Mouse (Mus musculus) heart, embryonic 16.5 days (tissue): ENCODE measurements around the gene Synpr. TPM values are rescaled to one million over a fixed set of nuclear protein-coding genes. Genes with fewer than 3 reads are reported as not detected.
"Not testable (repeated sequence)": the region's sequence is repeated elsewhere in the genome, so short reads cannot be mapped to it uniquely, and the experiment has no call there.

ENCODE experiments used
- ATAC-seq: fragments of 200-750 bp; cut with Nextera tagmentation; replicated peaks from 2 replicates; pipeline ENCODE4 v1.8.0; 2017; ENCODE audit warnings: moderate number of reproducible peaks; ENCODE audit not compliant: insufficient read depth, low FRiP score; ENCODE audit errors: extremely low read depth
- H3K27ac ChIP-seq: fragments of 300-500 bp; sonication (generic); 2 replicates; pipeline ENCODE4 v1.5.1; 2014; ENCODE audit warnings: mild to moderate bottlenecking, low read length, control low read depth, moderate library complexity
- H3K27me3 ChIP-seq: fragments of 300-500 bp; sonication (generic); 2 replicates; pipeline ENCODE4 v1.6.1; 2014; ENCODE audit warnings: low read length, mixed read lengths; ENCODE audit not compliant: control insufficient read depth, insufficient read depth
- H3K36me3 ChIP-seq: fragments of 300-500 bp; sonication (generic); 2 replicates; pipeline ENCODE4 v1.6.1; 2014; ENCODE audit not compliant: control insufficient read depth, insufficient read depth
- H3K4me1 ChIP-seq: fragments of 300-500 bp; sonication (generic); 2 replicates; pipeline ENCODE4 v1.6.1; 2014; ENCODE audit warnings: low read length, mixed read lengths; ENCODE audit not compliant: control insufficient read depth, insufficient read depth
- H3K4me2 ChIP-seq: fragments of 300-500 bp; sonication (generic); 2 replicates; pipeline ENCODE4 v1.6.1; 2014; ENCODE audit warnings: low read depth, mild to moderate bottlenecking, control low read depth, low read length
- H3K4me3 ChIP-seq: fragments of 300-500 bp; sonication (generic); 2 replicates; pipeline ENCODE4 v1.5.1; 2014; ENCODE audit warnings: mild to moderate bottlenecking, control low read depth, low read length
- H3K9ac ChIP-seq: fragments of 300-500 bp; sonication (generic); 2 replicates; pipeline ENCODE4 v1.6.1; 2014; ENCODE audit warnings: low read length, control low read depth
- H3K9me3 ChIP-seq: fragments of 300-500 bp; sonication (generic); replicated peaks from 2 replicates; pipeline ENCODE4 v1.6.1; 2016; ENCODE audit warnings: low read length; ENCODE audit not compliant: control insufficient read depth
- WGBS: fragments of 180-500 bp; shearing (Covaris S2); extraction: QIAGEN DNeasy Blood & Tissue Kit; methylation state at CpG from one replicate; pipeline ENCODE4 v1.1.7; 2014; 5-methylcytosine and 5-hydroxymethylcytosine counted together
- polyA plus RNA-seq: library from polyadenylated mRNA; unstranded; fragments of >200 nt; fragmentation: Nextera tagmentation; extraction: Ambion mirVana; gene quantifications from 2 replicates; pipeline ENCODE4 v1.2.1, GENCODE M21; 2015

The Synpr gene
- 1.4 and 1.9 TPM in 2 replicates for polyA plus RNA-seq

GRCm38 (mm10) chr14:13284091-13284844 is at the start of gene Synpr:
Synpr (plus strand) TSS chr14:13284780.
- Histone ChIP-seq H3K4me2 (peak within 1 kb of the TSS; percentile 76), H3K9me3 (no peaks in the 10 kb centered on the region), H3K4me1 (peaks cover 3% of the 10 kb centered on the region; the same call in 1 of the 2 replicates), H3K9ac (no peak within 1 kb of the TSS), H3K36me3 (no peaks in the 10 kb centered on the region), H3K27me3 (no peaks in the 10 kb centered on the region; the same call in 1 of the 2 replicates), H3K4me3 (peak within 1 kb of the TSS; percentile 41), H3K27ac (no peak within 1 kb of the TSS)
- WGBS = 3% methylated on average over 23 of the region's 27 CpGs
- ATAC-seq = peak; percentile 92

GRCm38 (mm10) chr14:13236929-13237328 is 47.7 kb upstream of the Synpr start:
- no peaks in the 10 kb centered on the region for H3K9me3 ChIP-seq
- no peak overlapping the region for H3K4me3 ChIP-seq
- H3K4me2 ChIP-seq = no peak overlapping the region
- H3K36me3 ChIP-seq = no peaks in the 10 kb centered on the region
- H3K27me3 ChIP-seq = no peaks in the 10 kb centered on the region
- H3K9ac ChIP-seq = no peak overlapping the region
- ATAC-seq = no peak
- 7% methylated on average over 1 of the region's 1 CpGs for WGBS
- no peaks in the 10 kb centered on the region for H3K4me1 ChIP-seq
- no peak overlapping the region for H3K27ac ChIP-seq

- Histone ChIP-seq H3K4me1 (no peaks in the 10 kb centered on the region), H3K9ac (no peak overlapping the region), H3K4me3 (no peak overlapping the region), H3K9me3 (no peaks in the 10 kb centered on the region), H3K4me2 (no peak overlapping the region), H3K36me3 (no peaks in the 10 kb centered on the region), H3K27ac (no peak overlapping the region), H3K27me3 (no peaks in the 10 kb centered on the region)
- WGBS = 59% methylated on average over 4 of the region's 4 CpGs
- ATAC-seq = no peak
Measured at GRCm38 (mm10) chr14:13247431-13247830, 37.1 kb upstream of the Synpr start.

- Histone ChIP-seq H3K27ac (no peak overlapping the region), H3K9me3 (no peaks in the 10 kb centered on the region), H3K4me2 (no peak overlapping the region), H3K9ac (no peak overlapping the region), H3K36me3 (no peaks in the 10 kb centered on the region), H3K4me3 (no peak overlapping the region), H3K27me3 (no peaks in the 10 kb centered on the region), H3K4me1 (no peaks in the 10 kb centered on the region)
- no peak for ATAC-seq
Measured at GRCm38 (mm10) chr14:13249361-13249760, 35.2 kb upstream of the Synpr start.

- no peak overlapping the region for H3K4me2 ChIP-seq
- WGBS = 88% methylated on average over 1 of the region's 1 CpGs
- H3K4me3 ChIP-seq = no peak overlapping the region
- H3K27ac ChIP-seq = no peak overlapping the region
- no peaks in the 10 kb centered on the region for H3K9me3 ChIP-seq
- H3K36me3 ChIP-seq = no peaks in the 10 kb centered on the region
- H3K27me3 ChIP-seq = no peaks in the 10 kb centered on the region
- no peak overlapping the region for H3K9ac ChIP-seq
- H3K4me1 ChIP-seq = no peaks in the 10 kb centered on the region
- no peak for ATAC-seq
Measured at GRCm38 (mm10) chr14:13252594-13252993, 32.0 kb upstream of the Synpr start.

GRCm38 (mm10) chr14:13254741-13255140 is 29.8 kb upstream of the Synpr start:
- H3K27me3 ChIP-seq, H3K4me1 ChIP-seq, H3K9me3 ChIP-seq, ATAC-seq, H3K4me3 ChIP-seq, H3K36me3 ChIP-seq, H3K4me2 ChIP-seq, H3K9ac ChIP-seq, H3K27ac ChIP-seq: not testable (repeated sequence)
- 75% methylated on average over 2 of the region's 2 CpGs for WGBS

- no peaks in the 10 kb centered on the region for H3K4me1 ChIP-seq
- WGBS = 37% methylated on average over 1 of the region's 1 CpGs
- H3K9ac ChIP-seq = no peak overlapping the region
Measured at GRCm38 (mm10) chr14:13262406-13262805, 22.2 kb upstream of the Synpr start.

GRCm38 (mm10) chr14:13266331-13266730 is 18.2 kb upstream of the Synpr start:
- Histone ChIP-seq H3K36me3 (no peaks in the 10 kb centered on the region), H3K4me2 (no peak overlapping the region), H3K4me3 (no peak overlapping the region), H3K27me3 (no peaks in the 10 kb centered on the region), H3K9ac (no peak overlapping the region), H3K4me1 (no peaks in the 10 kb centered on the region), H3K9me3 (no peaks in the 10 kb centered on the region), H3K27ac (no peak overlapping the region)
- WGBS = 75% methylated on average over 2 of the region's 2 CpGs
- no peak for ATAC-seq

More at GRCm38 (mm10) chr14:13262406-13262805, 22.2 kb upstream of the Synpr start:
- Histone ChIP-seq H3K4me2 (no peak overlapping the region), H3K4me3 (no peak overlapping the region), H3K27me3 (no peaks in the 10 kb centered on the region), H3K36me3 (no peaks in the 10 kb centered on the region), H3K27ac (no peak overlapping the region), H3K9me3 (no peaks in the 10 kb centered on the region)
- ATAC-seq = no peak

- ATAC-seq = no peak
Measured at GRCm38 (mm10) chr14:13267181-13267580, 17.4 kb upstream of the Synpr start.

More at GRCm38 (mm10) chr14:13267181-13267580, 17.4 kb upstream of the Synpr start:
- Histone ChIP-seq H3K4me1 (no peaks in the 10 kb centered on the region), H3K4me3 (no peak overlapping the region), H3K4me2 (no peak overlapping the region), H3K36me3 (no peaks in the 10 kb centered on the region), H3K9me3 (no peaks in the 10 kb centered on the region), H3K27ac (no peak overlapping the region), H3K9ac (no peak overlapping the region), H3K27me3 (no peaks in the 10 kb centered on the region)
- WGBS = 74% methylated on average over 4 of the region's 4 CpGs
